ENCODE assay signal across 9 mouse cellular contexts in genomic region chr16:87567572-87567971, GRCm38 (mm10). TPM values are rescaled to one million over a fixed set of nuclear protein-coding genes. Genes with fewer than 3 reads are reported as not detected.
A peak's percentile ranks its signal among the peaks of the same experiment; 100 is the strongest.
DNase-seq lines count a peak whose midpoint lies in the region; ATAC-seq lines count a peak whose summit lies in the region.
"Had no signal": no experiment of that assay in that cellular context is flagged by ENCODE, and none has a peak within 500 bp of the region (broad histone marks: within the 10 kb centered on the region; RNA-seq: fewer than 3 reads in every experiment).

No protein-coding gene starts in this region.

- H3K4me1 ChIP-seq in forebrain, embryonic 15.5 days, result peaks cover 20% of the 10 kb centered on the region
- no peaks in the 10 kb centered on the region for H3K4me1 ChIP-seq in forebrain, embryonic 10.5 days

- H3K4me2 ChIP-seq in forebrain, embryonic 15.5 days (replicated peaks), result no peak overlapping the region

- no peaks in the 10 kb centered on the region for H3K36me3 ChIP-seq in forebrain, embryonic 15.5 days
- no peaks in the 10 kb centered on the region for H3K36me3 ChIP-seq in forebrain, embryonic 10.5 days (replicated peaks)

- DNase-seq in forebrain, embryonic 10.5 days (ENCODE audit: extremely low spot score, low spot score), result no peak
- DNase-seq in cerebellum, adult 8-10 months, result peak; percentile 39
- DNase-seq in gastrocnemius, postnatal 25 days, result peak; percentile 18
- peak; percentile 16 for DNase-seq in lung, postnatal 14 days
- DNase-seq in adrenal gland, adult 18-20 months (ENCODE audit: low spot score in 2 of 2), result no peak
- no peak for DNase-seq in spleen, postnatal 4 days (ENCODE audit: low spot score in 2 of 2)

- H3K27me3 ChIP-seq in forebrain, embryonic 15.5 days, result no peaks in the 10 kb centered on the region
- no peaks in the 10 kb centered on the region for H3K27me3 ChIP-seq in forebrain, embryonic 10.5 days (ENCODE audit: poor library complexity, severe bottlenecking)

- peak; percentile 91 for ATAC-seq in forebrain, embryonic 15.5 days (replicated peaks)
- no peak for ATAC-seq in granulocyte monocyte progenitor cell, adult 5-6 weeks (replicated peaks; ENCODE audit: poor library complexity, severe bottlenecking)

- H3K4me3 ChIP-seq in forebrain, embryonic 15.5 days, result no peak overlapping the region
- H3K4me3 ChIP-seq in forebrain, embryonic 10.5 days, result no peak overlapping the region

- WGBS in forebrain, embryonic 15.5 days, result 54% methylated on average over 13 of the region's 13 CpGs
- WGBS in forebrain, embryonic 10.5 days, result 86% methylated on average over 13 of the region's 13 CpGs

- H3K9me3 ChIP-seq in forebrain, embryonic 15.5 days, result no peaks in the 10 kb centered on the region
- H3K9me3 ChIP-seq in forebrain, embryonic 10.5 days, result no peaks in the 10 kb centered on the region

- peak overlapping the region; percentile 80 for H3K27ac ChIP-seq in forebrain, embryonic 15.5 days (replicated peaks)
- no peak overlapping the region for H3K27ac ChIP-seq in forebrain, embryonic 10.5 days

- no peak overlapping the region for H3K9ac ChIP-seq in forebrain, embryonic 15.5 days (replicated peaks)

RNA-seq across cellular contexts. Expression of gene Map3k7cl, which starts 14.4 kb away (rescaled TPM):
- 0.11 TPM in 1 of 2 replicates, not detected in the other for polyA plus RNA-seq in forebrain, embryonic 15.5 days (2015; fragmentation: Nextera tagmentation; extraction: Ambion mirVana)
- not detected in 2 replicates for polyA plus RNA-seq in forebrain, embryonic 10.5 days (2016; fragmentation: Nextera tagmentation; extraction: Ambion mirVana)
- 10 to 100 TPM; 11.5 to 17.4 TPM for total RNA-seq in gastrocnemius, postnatal 25 days (2021)
- total RNA-seq in adrenal gland, adult 18-20 months (2021), result 1 to 10 TPM in 1 of 2 experiments, under 1 TPM in 1; 0.50 to 1.7 TPM
- not detected in 2 replicates for total RNA-seq in granulocyte monocyte progenitor cell, adult 5-6 weeks (2014; fragmentation: Nextera tagmentation)
- not detected in 2 replicates for total RNA-seq in granulocyte monocyte progenitor cell, adult 5-6 weeks (2017)
- polyA plus RNA-seq: neural tube, embryonic 14.5 days had no signal

Comparison
In these comparisons a context has a peak if more than half of its experiments do, and no peak if none do; other contexts are left out.
1. DNase-seq: peak in cerebellum, adult 8-10 months (single experiment), gastrocnemius, postnatal 25 days (single experiment) and lung, postnatal 14 days (single experiment); none in forebrain, embryonic 10.5 days (single experiment), adrenal gland, adult 18-20 months (0 of 2) and spleen, postnatal 4 days (0 of 2).
2. RNA of gene Map3k7cl, which starts 14.4 kb away (total RNA-seq): 11.5 to 17.4 TPM in gastrocnemius, postnatal 25 days; 0.50 to 1.7 TPM in adrenal gland, adult 18-20 months and not detected in granulocyte monocyte progenitor cell, adult 5-6 weeks; every median in the first group is over 4 times any median in the second.